Mouse (Mus musculus): ENCODE results near the gene Hspa12a. TPM values are rescaled to one million over a fixed set of nuclear protein-coding genes. Genes with fewer than 3 reads are reported as not detected.

Gene Hspa12a
- polyA plus RNA-seq, 1 experiment: 6.6 TPM

- Histone ChIP-seq H3K4me3 (no peak overlapping the region), H3K27me3 (ENCODE audit: control insufficient read depth, insufficient read depth, insufficient read length) (no peaks in the 10 kb centered on the region), H3K79me2 (ENCODE audit: control insufficient read depth, insufficient read depth) (no peaks in the 10 kb centered on the region), H3ac (ENCODE audit: control insufficient read depth, insufficient read length) (no peak overlapping the region), H3K4me2 (ENCODE audit: low read depth) (no peak overlapping the region), H3K36me3 (ENCODE audit: control insufficient read depth, insufficient read depth) (no peaks in the 10 kb centered on the region)
- TF ChIP-seq USF1 (IDR thresholded peaks at IDR 0.05; ENCODE audit: low read depth): no peak
- no peak for TF ChIP-seq MAX (IDR thresholded peaks at IDR 0.05; ENCODE audit: low read depth)
- TF ChIP-seq SRF (IDR thresholded peaks at IDR 0.05; ENCODE audit: control insufficient read depth, insufficient read length, low read depth): no peak
- TF ChIP-seq TCF3 (IDR thresholded peaks at IDR 0.05; ENCODE audit: insufficient read length, low read depth): no peak
- no peak for TF ChIP-seq E2F4 (IDR thresholded peaks at IDR 0.05; ENCODE audit: insufficient read depth)
- no peak for TF ChIP-seq TCF12 (IDR thresholded peaks at IDR 0.05; ENCODE audit: insufficient read depth, poor library complexity, severe bottlenecking)
- TF ChIP-seq REST (IDR thresholded peaks at IDR 0.05; ENCODE audit: insufficient read depth, insufficient read length): no peak
- no peak for TF ChIP-seq POLR2A (IDR thresholded peaks at IDR 0.05; ENCODE audit: insufficient read length, low read depth)
- TF ChIP-seq MYOD1 (IDR thresholded peaks at IDR 0.05; ENCODE audit: control insufficient read depth in 1 of 3, insufficient read length in 2 of 3, low read depth in 2 of 3): no peak
- no peak for TF ChIP-seq CEBPB (IDR thresholded peaks at IDR 0.05; ENCODE audit: insufficient read depth, poor library complexity, severe bottlenecking)
- TF ChIP-seq MYOG (IDR thresholded peaks at IDR 0.05; ENCODE audit: control insufficient read depth in 1 of 3, insufficient read depth in 1 of 3, insufficient read length in 2 of 3, low read depth in 2 of 3): no peak
- TF ChIP-seq POLR2AphosphoS2 (IDR thresholded peaks at IDR 0.05; ENCODE audit: insufficient read length, low read depth): no peak
These were observed 11.3 kb upstream of the Hspa12a start for GRCm38 (mm10) chr19:58954779-58955178.

DNA sequence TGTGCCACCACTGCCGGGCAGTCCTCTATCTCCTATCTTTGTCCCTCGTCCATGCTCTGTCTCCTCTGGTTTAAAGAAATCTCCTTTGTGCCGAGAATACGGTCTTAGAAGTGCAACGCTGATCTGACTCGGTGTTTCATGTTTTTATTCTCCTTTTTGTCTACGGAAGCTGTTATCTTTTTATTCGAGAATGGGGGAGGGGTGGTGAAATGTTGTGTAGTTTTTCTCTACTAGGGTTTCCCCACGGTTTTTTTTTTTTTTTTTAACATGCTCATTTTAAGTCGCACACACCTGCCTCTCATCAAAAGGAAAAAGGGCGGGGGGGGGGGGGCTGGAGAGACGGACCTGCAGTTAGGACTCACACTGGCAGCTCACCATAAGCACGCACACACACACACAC lies 8.8 kb upstream of the Hspa12a start:
- Histone ChIP-seq H3K79me2 (ENCODE audit: control insufficient read depth, insufficient read depth) (no peaks in the 10 kb centered on the region), H3ac (ENCODE audit: control insufficient read depth, insufficient read length) (no peak overlapping the region), H3K27me3 (ENCODE audit: control insufficient read depth, insufficient read depth, insufficient read length) (no peaks in the 10 kb centered on the region), H3K4me3 (no peak overlapping the region), H3K36me3 (ENCODE audit: control insufficient read depth, insufficient read depth) (no peaks in the 10 kb centered on the region), H3K4me2 (ENCODE audit: low read depth) (no peak overlapping the region)
- TF ChIP-seq REST (IDR thresholded peaks at IDR 0.05; ENCODE audit: insufficient read depth, insufficient read length) (no peak), E2F4 (IDR thresholded peaks at IDR 0.05; ENCODE audit: insufficient read depth) (no peak), MAX (IDR thresholded peaks at IDR 0.05; ENCODE audit: low read depth) (no peak), SRF (IDR thresholded peaks at IDR 0.05; ENCODE audit: control insufficient read depth, insufficient read length, low read depth) (no peak), TCF3 (IDR thresholded peaks at IDR 0.05; ENCODE audit: insufficient read length, low read depth) (no peak), POLR2AphosphoS2 (IDR thresholded peaks at IDR 0.05; ENCODE audit: insufficient read length, low read depth) (no peak), MYOD1 (IDR thresholded peaks at IDR 0.05; ENCODE audit: control insufficient read depth in 1 of 3, insufficient read length in 2 of 3, low read depth in 2 of 3) (no peak), CEBPB (IDR thresholded peaks at IDR 0.05; ENCODE audit: insufficient read depth, poor library complexity, severe bottlenecking) (no peak), POLR2A (IDR thresholded peaks at IDR 0.05; ENCODE audit: insufficient read length, low read depth) (no peak), MYOG (IDR thresholded peaks at IDR 0.05; ENCODE audit: control insufficient read depth in 1 of 3, insufficient read depth in 1 of 3, insufficient read length in 2 of 3, low read depth in 2 of 3) (no peak), TCF12 (IDR thresholded peaks at IDR 0.05; ENCODE audit: insufficient read depth, poor library complexity, severe bottlenecking) (no peak), USF1 (IDR thresholded peaks at IDR 0.05; ENCODE audit: low read depth) (no peak)

GRCm38 (mm10) chr19:58951521-58951920 lies 8.1 kb upstream of the Hspa12a start:
- Histone ChIP-seq H3K79me2 (ENCODE audit: control insufficient read depth, insufficient read depth) (no peaks in the 10 kb centered on the region), H3ac (ENCODE audit: control insufficient read depth, insufficient read length) (no peak overlapping the region), H3K36me3 (ENCODE audit: control insufficient read depth, insufficient read depth) (no peaks in the 10 kb centered on the region), H3K27me3 (ENCODE audit: control insufficient read depth, insufficient read depth, insufficient read length) (no peaks in the 10 kb centered on the region), H3K4me3 (no peak overlapping the region), H3K4me2 (ENCODE audit: low read depth) (no peak overlapping the region)
- no peak for TF ChIP-seq E2F4 (IDR thresholded peaks at IDR 0.05; ENCODE audit: insufficient read depth)
- no peak for TF ChIP-seq MYOG (IDR thresholded peaks at IDR 0.05; ENCODE audit: control insufficient read depth in 1 of 3, insufficient read depth in 1 of 3, insufficient read length in 2 of 3, low read depth in 2 of 3)
- no peak for TF ChIP-seq SRF (IDR thresholded peaks at IDR 0.05; ENCODE audit: control insufficient read depth, insufficient read length, low read depth)
- no peak for TF ChIP-seq REST (IDR thresholded peaks at IDR 0.05; ENCODE audit: insufficient read depth, insufficient read length)
- TF ChIP-seq POLR2AphosphoS2 (IDR thresholded peaks at IDR 0.05; ENCODE audit: insufficient read length, low read depth): no peak
- TF ChIP-seq TCF3 (IDR thresholded peaks at IDR 0.05; ENCODE audit: insufficient read length, low read depth): no peak
- no peak for TF ChIP-seq POLR2A (IDR thresholded peaks at IDR 0.05; ENCODE audit: insufficient read length, low read depth)
- no peak for TF ChIP-seq MYOD1 (IDR thresholded peaks at IDR 0.05; ENCODE audit: control insufficient read depth in 1 of 3, insufficient read length in 2 of 3, low read depth in 2 of 3)
- no peak for TF ChIP-seq MAX (IDR thresholded peaks at IDR 0.05; ENCODE audit: low read depth)
- no peak for TF ChIP-seq TCF12 (IDR thresholded peaks at IDR 0.05; ENCODE audit: insufficient read depth, poor library complexity, severe bottlenecking)
- TF ChIP-seq CEBPB (IDR thresholded peaks at IDR 0.05; ENCODE audit: insufficient read depth, poor library complexity, severe bottlenecking): no peak
- TF ChIP-seq USF1 (IDR thresholded peaks at IDR 0.05; ENCODE audit: low read depth): no peak

- no peak for TF ChIP-seq TCF3 (IDR thresholded peaks at IDR 0.05; ENCODE audit: insufficient read length, low read depth)
- TF ChIP-seq SRF (IDR thresholded peaks at IDR 0.05; ENCODE audit: control insufficient read depth, insufficient read length, low read depth): no peak
- no peak for TF ChIP-seq MYOD1 (IDR thresholded peaks at IDR 0.05; ENCODE audit: control insufficient read depth in 1 of 3, insufficient read length in 2 of 3, low read depth in 2 of 3)
- no peak for TF ChIP-seq REST (IDR thresholded peaks at IDR 0.05; ENCODE audit: insufficient read depth, insufficient read length)
- TF ChIP-seq MAX (IDR thresholded peaks at IDR 0.05; ENCODE audit: low read depth): no peak
- TF ChIP-seq POLR2AphosphoS2 (IDR thresholded peaks at IDR 0.05; ENCODE audit: insufficient read length, low read depth): no peak
- no peak for TF ChIP-seq TCF12 (IDR thresholded peaks at IDR 0.05; ENCODE audit: insufficient read depth, poor library complexity, severe bottlenecking)
- TF ChIP-seq USF1 (IDR thresholded peaks at IDR 0.05; ENCODE audit: low read depth): no peak
- Histone ChIP-seq H3K4me3 (no peak overlapping the region), H3K79me2 (ENCODE audit: control insufficient read depth, insufficient read depth) (no peaks in the 10 kb centered on the region), H3ac (ENCODE audit: control insufficient read depth, insufficient read length) (no peak overlapping the region), H3K36me3 (ENCODE audit: control insufficient read depth, insufficient read depth) (no peaks in the 10 kb centered on the region), H3K27me3 (ENCODE audit: control insufficient read depth, insufficient read depth, insufficient read length) (no peaks in the 10 kb centered on the region), H3K4me2 (ENCODE audit: low read depth) (no peak overlapping the region)
These were observed 2.5 kb upstream of the Hspa12a start for GRCm38 (mm10) chr19:58945959-58946358.

Measured in myocyte (in vitro differentiated cells).